15 mouse cellular contexts compared by ENCODE assay signal in genomic region chr14:86350526-86350925, GRCm38 (mm10).
DNase-seq lines count a peak whose midpoint lies in the region; ATAC-seq lines count a peak whose summit lies in the region.
"Had no signal": no experiment of that assay in that cellular context is flagged by ENCODE, and none has a peak within 500 bp of the region (broad histone marks: within the 10 kb centered on the region; RNA-seq: fewer than 3 reads in every experiment).

No protein-coding gene starts in this region.

- H3K9ac ChIP-seq in hindbrain, embryonic 16.5 days (ENCODE audit: low read depth, low read length) = no peak overlapping the region
- no peak overlapping the region for H3K9ac ChIP-seq in hindbrain, embryonic 11.5 days (ENCODE audit: low read depth, low read length)
- no peak overlapping the region for H3K9ac ChIP-seq in forebrain, embryonic 13.5 days
- no peak overlapping the region for H3K9ac ChIP-seq in midbrain, embryonic 14.5 days (replicated peaks; ENCODE audit: low read length)
- no peak overlapping the region for H3K9ac ChIP-seq in intestine, embryonic 15.5 days

- DNase-seq in hindbrain, embryonic 11.5 days (ENCODE audit: low spot score) = no peak
- peak; percentile 59 for DNase-seq in brain, adult 2 months (ENCODE audit: low read depth, low spot score)
- peak; percentile 64 for DNase-seq in midbrain, embryonic 14.5 days
- DNase-seq: adrenal gland, postnatal 14 days; gastrocnemius, adult 2 months; heart, adult 2 months; kidney, postnatal 4 days; lung, postnatal 10 days; right cerebral cortex, postnatal 14 days had no signal

- no peaks in the 10 kb centered on the region for H3K27me3 ChIP-seq in hindbrain, embryonic 16.5 days (replicated peaks; ENCODE audit: control insufficient read depth, insufficient read depth, low read length)
- no peaks in the 10 kb centered on the region for H3K27me3 ChIP-seq in hindbrain, embryonic 11.5 days (ENCODE audit: control insufficient read depth, insufficient read depth, low read length)
- no peaks in the 10 kb centered on the region for H3K27me3 ChIP-seq in forebrain, embryonic 13.5 days
- no peaks in the 10 kb centered on the region for H3K27me3 ChIP-seq in midbrain, embryonic 14.5 days (ENCODE audit: control insufficient read depth, insufficient read depth, low read length)
- H3K27me3 ChIP-seq in intestine, embryonic 15.5 days (replicated peaks) = no peaks in the 10 kb centered on the region

- no peak overlapping the region for H3K4me2 ChIP-seq in hindbrain, embryonic 16.5 days (ENCODE audit: low read length)
- H3K4me2 ChIP-seq in hindbrain, embryonic 11.5 days (replicated peaks; ENCODE audit: low read depth, low read length) = no peak overlapping the region
- H3K4me2 ChIP-seq in forebrain, embryonic 13.5 days = no peak overlapping the region
- no peak overlapping the region for H3K4me2 ChIP-seq in midbrain, embryonic 14.5 days (ENCODE audit: low read length)
- H3K4me2 ChIP-seq in intestine, embryonic 15.5 days (replicated peaks) = no peak overlapping the region
- H3K4me2 ChIP-seq: liver, embryonic 11.5 days had no signal

- no peak overlapping the region for H3K4me3 ChIP-seq in hindbrain, embryonic 16.5 days (ENCODE audit: low read length)
- H3K4me3 ChIP-seq in hindbrain, embryonic 11.5 days (ENCODE audit: low read depth, low read length) = no peak overlapping the region
- no peak overlapping the region for H3K4me3 ChIP-seq in forebrain, embryonic 13.5 days
- no peak overlapping the region for H3K4me3 ChIP-seq in midbrain, embryonic 14.5 days (replicated peaks; ENCODE audit: low read depth, low read length)
- no peak overlapping the region for H3K4me3 ChIP-seq in intestine, embryonic 15.5 days (replicated peaks)
- H3K4me3 ChIP-seq: gastrocnemius, adult 2 months; heart, adult 2 months had no signal

- no peak overlapping the region for H3K27ac ChIP-seq in hindbrain, embryonic 16.5 days (ENCODE audit: low read depth, low read length)
- H3K27ac ChIP-seq in hindbrain, embryonic 11.5 days (ENCODE audit: low read depth, low read length) = no peak overlapping the region
- H3K27ac ChIP-seq in forebrain, embryonic 13.5 days = no peak overlapping the region
- H3K27ac ChIP-seq in midbrain, embryonic 14.5 days (replicated peaks; ENCODE audit: low read depth, low read length) = no peak overlapping the region
- H3K27ac ChIP-seq in intestine, embryonic 15.5 days = no peak overlapping the region
- H3K27ac ChIP-seq: gastrocnemius, adult 2 months; heart, adult 2 months had no signal

- H3K9me3 ChIP-seq in hindbrain, embryonic 16.5 days (ENCODE audit: control insufficient read depth, low read length) = no peaks in the 10 kb centered on the region
- H3K9me3 ChIP-seq in hindbrain, embryonic 11.5 days (ENCODE audit: control insufficient read depth, low read length) = no peaks in the 10 kb centered on the region
- no peaks in the 10 kb centered on the region for H3K9me3 ChIP-seq in forebrain, embryonic 13.5 days (replicated peaks)
- no peaks in the 10 kb centered on the region for H3K9me3 ChIP-seq in midbrain, embryonic 14.5 days (ENCODE audit: control insufficient read depth, low read length)
- no peaks in the 10 kb centered on the region for H3K9me3 ChIP-seq in intestine, embryonic 15.5 days

- 43% methylated on average over 1 of the region's 1 CpGs for WGBS in hindbrain, embryonic 16.5 days
- 50% methylated on average over 1 of the region's 1 CpGs for WGBS in hindbrain, embryonic 11.5 days
- WGBS in forebrain, embryonic 13.5 days = 27% methylated on average over 1 of the region's 1 CpGs
- WGBS in midbrain, embryonic 14.5 days = 59% methylated on average over 1 of the region's 1 CpGs
- WGBS in intestine, embryonic 15.5 days = 38% methylated on average over 1 of the region's 1 CpGs

- no peaks in the 10 kb centered on the region for H3K36me3 ChIP-seq in hindbrain, embryonic 16.5 days (ENCODE audit: control insufficient read depth, insufficient read depth, low read length)
- H3K36me3 ChIP-seq in hindbrain, embryonic 11.5 days (ENCODE audit: control insufficient read depth, insufficient read depth, low read length) = no peaks in the 10 kb centered on the region
- no peaks in the 10 kb centered on the region for H3K36me3 ChIP-seq in forebrain, embryonic 13.5 days (ENCODE audit: poor library complexity, severe bottlenecking)
- H3K36me3 ChIP-seq in midbrain, embryonic 14.5 days (ENCODE audit: control insufficient read depth, insufficient read depth, low read length) = no peaks in the 10 kb centered on the region
- no peaks in the 10 kb centered on the region for H3K36me3 ChIP-seq in intestine, embryonic 15.5 days
- H3K36me3 ChIP-seq: G1E had no signal

- no peaks in the 10 kb centered on the region for H3K4me1 ChIP-seq in hindbrain, embryonic 16.5 days (ENCODE audit: control insufficient read depth, insufficient read depth, low read depth, low read length)
- H3K4me1 ChIP-seq in hindbrain, embryonic 11.5 days (replicated peaks; ENCODE audit: control insufficient read depth, insufficient read depth, low read length) = no peaks in the 10 kb centered on the region
- peaks cover 11% of the 10 kb centered on the region for H3K4me1 ChIP-seq in forebrain, embryonic 13.5 days
- H3K4me1 ChIP-seq in midbrain, embryonic 14.5 days (ENCODE audit: control insufficient read depth, insufficient read depth, low read length) = 0 out of 2 replicates have a peak, but pooled peaks cover 9% of the 10 kb centered on the region
- H3K4me1 ChIP-seq in intestine, embryonic 15.5 days (replicated peaks) = no peaks in the 10 kb centered on the region

- peak; percentile 78; the same call in 1 of the 2 replicates for ATAC-seq in hindbrain, embryonic 16.5 days
- ATAC-seq in hindbrain, embryonic 11.5 days (ENCODE audit: low FRiP score) = no peak
- peak; percentile 65; the same call in 1 of the 2 replicates for ATAC-seq in forebrain, embryonic 13.5 days
- ATAC-seq in midbrain, embryonic 14.5 days (ENCODE audit: low FRiP score, low TSS enrichment) = no peak
- ATAC-seq in intestine, embryonic 15.5 days = no peak
- ATAC-seq in erythroid progenitor cell, adult 5-6 weeks (replicated peaks; ENCODE audit: low FRiP score, poor library complexity, severe bottlenecking) = no peak

Comparison
In these comparisons a context has a peak if more than half of its experiments do, and no peak if none do; other contexts are left out.
1. ATAC-seq: peak in hindbrain, embryonic 16.5 days (single experiment) and forebrain, embryonic 13.5 days (single experiment); none in hindbrain, embryonic 11.5 days (single experiment), midbrain, embryonic 14.5 days (single experiment), intestine, embryonic 15.5 days (single experiment) and erythroid progenitor cell, adult 5-6 weeks (single experiment).